Mouse (Mus musculus): ENCODE measurements around the gene Mrps18b.

- peak; percentile 60 for TF ChIP-seq POLR2A (IDR thresholded peaks at IDR 0.05; ENCODE audit: insufficient read length, low read depth)
- no peak for TF ChIP-seq USF1 (IDR thresholded peaks at IDR 0.05; ENCODE audit: low read depth)
- TF ChIP-seq POLR2AphosphoS2 (IDR thresholded peaks at IDR 0.05; ENCODE audit: insufficient read length, low read depth), result peak; percentile 66
- peak; percentile 25 to 93 (median 57) for TF ChIP-seq MYOG (IDR thresholded peaks at IDR 0.05; ENCODE audit: control insufficient read depth in 1 of 3, insufficient read depth in 1 of 3, insufficient read length in 2 of 3, low read depth in 2 of 3)
- TF ChIP-seq SRF (IDR thresholded peaks at IDR 0.05; ENCODE audit: control insufficient read depth, insufficient read length, low read depth), result no peak
These were observed 50.5 kb downstream of the Mrps18b start, which contains the start of gene Ppp1r18 for GRCm38 (mm10) chr17:35865481-35866280.

All from myocyte (in vitro differentiated cells).